Mouse (Mus musculus): ENCODE measurements at regions not wholly inside any gene's neighbourhood (a gene's known extent, or its start where the extent isn't known, plus 50 kb on each side); places are given as distances from the start of the nearest gene placed in this dataset.
A peak's percentile ranks its signal among the peaks of the same experiment; 100 is the strongest.
"Not testable (repeated sequence)": the region's sequence is repeated elsewhere in the genome, so short reads cannot be mapped to it uniquely, and the experiment has no call there.

GRCm38 (mm10) chr7:138497771-138498170 lies 100.2 kb upstream of the Tcerg1l start:
- no peak for DNase-seq (ENCODE audit: low read depth)

DNA sequence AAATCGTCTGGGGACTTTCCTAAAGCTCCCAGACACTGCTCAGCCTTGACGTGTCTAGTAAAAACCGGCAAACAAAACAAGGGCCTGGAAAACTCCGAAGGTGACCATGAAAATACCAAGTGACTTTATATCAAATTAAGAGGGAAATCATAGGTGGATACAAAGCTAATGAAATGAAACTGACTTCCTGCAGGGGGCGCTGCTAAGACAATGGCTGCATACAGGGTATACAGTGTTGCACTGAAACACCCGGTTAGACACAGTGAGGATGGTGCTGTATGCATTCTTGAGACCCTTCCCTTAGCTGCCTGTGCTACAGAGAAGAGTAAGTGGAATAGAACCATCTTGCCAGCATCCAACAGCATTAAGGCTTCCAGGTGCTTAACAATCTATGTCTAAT lies 99.7 kb upstream of the Tcerg1l start:
- DNase-seq (ENCODE audit: low read depth): peak; percentile 3

DNA sequence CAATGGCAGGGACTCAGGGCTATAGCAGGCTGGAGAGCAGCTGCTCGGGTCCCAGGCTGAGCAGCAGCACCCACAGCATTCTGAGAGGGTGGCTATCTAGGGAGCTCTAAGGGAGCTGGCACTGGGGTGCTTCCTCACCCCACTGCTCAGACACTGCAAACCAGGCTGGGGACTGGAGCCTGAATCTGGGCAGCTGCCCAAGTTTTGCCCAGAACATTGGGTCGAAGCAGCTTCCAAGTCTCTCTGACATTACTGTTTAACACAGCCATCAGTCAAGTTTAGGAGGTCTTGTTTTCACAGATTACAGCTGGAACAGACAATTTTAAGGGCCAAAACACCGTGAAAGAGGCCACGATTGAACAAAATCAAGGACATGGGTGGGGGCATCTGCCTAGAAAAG lies 96.1 kb upstream of the Tcerg1l start:
- DNase-seq (ENCODE audit: low read depth): no peak

GRCm38 (mm10) chr7:138492261-138492660 lies 94.7 kb upstream of the Tcerg1l start:
- DNase-seq (ENCODE audit: low read depth): no peak

DNA sequence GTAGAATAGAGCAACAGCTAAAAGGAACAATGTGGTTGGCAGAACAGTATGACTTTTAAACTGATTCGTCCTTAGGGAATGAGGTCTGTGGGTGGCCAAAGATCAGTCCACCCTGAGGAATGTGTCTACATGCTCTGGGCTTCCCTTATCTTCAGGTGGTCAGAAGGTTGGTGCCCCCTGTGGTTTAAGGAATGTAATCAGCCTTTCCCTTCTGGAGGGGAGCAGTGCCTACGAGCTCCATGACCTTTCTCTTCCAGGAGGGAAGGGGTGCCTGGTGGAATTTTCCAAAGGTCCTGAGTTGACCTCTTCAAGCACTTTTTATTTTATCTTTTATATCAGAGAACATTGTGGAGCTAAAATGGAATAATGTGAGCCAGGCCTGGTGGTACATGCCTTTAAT lies 91.9 kb upstream of the Tcerg1l start:
- DNase-seq (ENCODE audit: low read depth): no peak

DNA sequence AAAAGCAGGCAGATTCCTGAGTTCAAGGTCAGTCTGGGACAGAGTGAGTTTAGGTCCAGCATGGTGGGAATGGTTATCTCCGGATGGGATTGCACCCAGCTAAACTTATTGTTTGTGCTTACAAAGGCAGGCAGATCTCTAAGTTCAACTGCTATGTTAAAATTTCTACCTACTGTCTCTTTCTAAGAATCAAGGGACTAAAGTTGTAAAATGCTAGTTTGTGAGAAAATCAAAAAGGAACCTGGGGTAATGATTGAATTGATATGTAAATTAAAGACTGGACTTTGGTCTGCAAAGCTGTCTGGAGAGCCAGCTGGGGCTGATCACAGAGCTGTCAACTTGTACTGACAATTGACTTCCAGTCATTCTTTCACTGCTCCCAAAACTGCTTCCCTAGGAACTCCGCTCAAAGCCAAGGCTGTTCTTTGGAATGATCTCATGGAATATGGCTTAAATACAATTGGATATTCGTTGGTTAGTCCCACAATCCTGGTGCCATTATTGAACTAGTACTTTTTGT lies 90.7 kb upstream of the Tcerg1l start:
- DNase-seq (ENCODE audit: low read depth): no peak

DNA sequence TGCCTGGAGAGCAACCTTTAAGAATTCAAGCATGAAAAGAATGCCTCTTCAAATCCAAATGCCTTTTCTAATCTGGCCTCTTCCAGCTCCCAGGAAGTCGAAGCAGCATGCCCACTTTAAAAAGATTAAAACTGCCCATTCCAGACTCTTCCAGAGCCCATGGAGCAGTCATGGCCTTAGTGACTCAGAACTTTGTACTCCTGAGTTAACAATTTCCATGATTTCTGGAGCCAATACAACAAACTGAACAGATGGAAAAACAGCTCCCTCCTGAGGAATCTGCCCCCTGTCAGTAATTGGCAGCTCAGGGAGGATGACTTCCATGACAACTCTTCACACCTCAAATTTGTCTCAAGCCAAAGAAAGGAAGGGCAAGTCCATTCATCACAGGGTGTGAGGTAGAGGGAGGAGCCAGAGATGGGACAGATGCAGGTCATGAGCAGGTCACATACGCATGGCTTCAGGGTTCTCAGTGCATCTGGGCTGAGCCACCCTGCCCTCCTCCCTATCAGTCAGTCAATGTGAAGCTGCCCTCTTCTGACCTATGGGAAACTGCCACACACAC lies 75.4 kb upstream of the Tcerg1l start:
- no peak for DNase-seq (ENCODE audit: low read depth)

GRCm38 (mm10) chr7:138472371-138472770 lies 74.8 kb upstream of the Tcerg1l start:
- no peak for DNase-seq (ENCODE audit: low read depth)

- DNase-seq (ENCODE audit: low read depth): no peak
These were observed 71.7 kb upstream of the Tcerg1l start for GRCm38 (mm10) chr7:138469211-138469610.

DNA sequence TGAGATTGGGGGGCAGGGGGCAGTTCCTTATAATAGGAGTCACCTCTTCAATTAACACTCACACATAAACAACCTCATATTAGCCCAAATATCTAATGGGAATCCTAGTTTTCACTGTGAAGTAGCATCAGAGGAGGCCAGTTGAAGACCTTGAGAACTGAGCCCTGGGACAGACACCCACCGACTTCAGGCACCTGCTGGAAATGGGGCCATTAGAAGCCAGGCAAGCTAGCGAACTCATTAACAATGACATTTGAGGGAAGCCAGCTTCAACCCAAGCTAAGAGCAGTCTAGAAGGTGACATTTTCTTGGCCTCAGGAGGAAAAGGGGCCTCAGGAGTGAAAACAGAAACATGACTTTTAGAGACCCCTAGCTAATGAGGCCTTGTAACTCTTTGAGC lies 70.9 kb upstream of the Tcerg1l start:
- DNase-seq (ENCODE audit: low read depth): no peak

DNA sequence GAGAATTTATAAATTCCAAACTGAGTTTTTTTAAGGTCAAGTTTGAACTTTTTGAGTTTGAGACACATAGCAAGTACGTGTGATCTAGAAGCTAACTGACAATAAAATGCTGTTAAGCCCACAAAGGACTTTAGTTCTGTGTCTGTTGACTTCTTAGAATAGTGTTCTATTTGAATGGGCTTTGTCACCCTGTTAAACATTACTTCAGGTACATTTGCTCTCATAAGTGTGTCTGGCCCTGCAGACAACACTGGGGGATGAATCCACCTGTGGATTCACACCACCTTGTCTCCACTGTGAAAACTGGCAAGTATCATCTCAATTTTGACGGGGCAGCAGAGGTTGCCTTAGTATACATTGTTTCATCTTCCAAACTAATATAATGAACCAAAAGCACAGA lies 70.5 kb upstream of the Tcerg1l start:
- no peak for DNase-seq (ENCODE audit: low read depth)

DNA sequence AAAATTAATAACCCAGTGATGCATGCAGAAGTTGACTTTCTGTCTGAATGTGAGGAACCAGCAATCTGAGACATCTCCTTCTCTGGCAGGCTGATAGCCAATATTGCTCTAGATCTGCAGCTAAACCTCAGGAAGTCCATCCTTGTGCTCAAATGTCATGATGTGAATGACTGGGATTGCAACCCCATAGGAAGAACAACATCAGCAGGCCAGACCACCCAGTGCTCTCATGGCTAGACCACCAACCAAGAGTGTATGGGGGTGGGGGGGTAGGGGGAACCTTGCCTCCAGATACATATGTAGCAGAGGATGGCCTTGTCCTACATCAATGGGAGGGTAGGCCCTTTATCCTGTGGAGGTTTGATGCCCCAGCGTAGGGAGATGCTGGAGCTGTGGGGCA lies 69.9 kb upstream of the Tcerg1l start:
- no peak for DNase-seq (ENCODE audit: low read depth)

DNA sequence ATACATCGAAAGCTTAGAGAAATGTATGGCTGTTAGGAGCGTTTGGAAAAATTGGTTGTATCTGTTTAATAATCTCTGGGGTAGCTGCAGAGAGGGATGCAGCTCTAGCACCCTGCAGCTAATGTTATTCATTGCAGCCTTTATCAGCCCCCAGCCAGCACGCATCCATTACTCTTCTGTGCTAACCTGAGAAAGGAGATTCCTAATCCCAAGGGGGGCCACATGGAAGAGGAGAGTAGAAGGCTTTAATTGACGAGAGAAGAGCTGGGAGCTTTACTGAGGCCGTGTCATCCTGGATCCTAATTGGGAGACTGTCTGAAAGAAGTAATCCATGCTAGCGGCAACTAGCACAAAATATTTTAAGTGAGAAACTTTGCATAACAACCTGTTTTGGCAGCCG lies 60.4 kb upstream of the Tcerg1l start:
- DNase-seq (ENCODE audit: low read depth): no peak

GRCm38 (mm10) chr7:138455371-138455770 lies 57.8 kb upstream of the Tcerg1l start:
- DNase-seq (ENCODE audit: low read depth): no peak

GRCm38 (mm10) chr7:138454498-138455225 lies 57.1 kb upstream of the Tcerg1l start:
- DNase-seq (ENCODE audit: low read depth): not testable (repeated sequence)

- DNase-seq (ENCODE audit: low read depth): no peak
These were observed 53.8 kb upstream of the Tcerg1l start for GRCm38 (mm10) chr7:138451321-138451720.

DNA sequence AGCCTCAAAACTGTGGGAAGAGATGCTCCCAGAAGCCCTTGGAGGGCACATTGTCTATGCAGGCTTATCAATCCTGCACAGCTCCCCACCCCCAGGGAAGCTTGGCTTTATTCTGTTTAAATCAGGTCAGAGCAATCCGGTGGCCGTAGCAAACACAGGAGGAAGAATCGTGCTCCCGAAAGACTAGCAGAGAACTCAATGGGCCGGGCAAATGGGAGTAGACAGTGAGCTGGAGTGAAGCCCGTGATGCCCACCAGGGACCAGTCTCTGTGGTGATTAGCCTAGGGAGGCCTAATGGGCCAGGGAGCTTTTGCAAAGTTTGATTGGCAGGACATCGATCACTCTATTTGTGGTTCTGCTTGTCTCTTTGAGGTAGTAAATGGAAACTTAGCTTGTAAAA lies 51.0 kb upstream of the Tcerg1l start:
- DNase-seq (ENCODE audit: low read depth): no peak

Data from c-Kit-positive CD71-negative TER-119-negative erythroid progenitor cells, embryonic 14.5 days (primary cell).